Mouse (Mus musculus) E14TG2a.4 (cell line): ENCODE data around the gene Myrf.

Source experiments
- H3K27me3 ChIP-seq: 2 replicates; pipeline ENCODE4 v1.6.1; 2014; ENCODE audit warnings: low read length, control low read depth; ENCODE audit not compliant: insufficient read depth
- H3K36me3 ChIP-seq: 2 replicates; pipeline ENCODE4 v1.6.1; 2014; ENCODE audit warnings: low read length, control low read depth; ENCODE audit not compliant: insufficient read depth
- H3K4me1 ChIP-seq: replicated peaks from 2 replicates; pipeline ENCODE4 v1.6.1; 2014; ENCODE audit warnings: low read depth, low read length, control low read depth
- H3K4me3 ChIP-seq: replicated peaks from 2 replicates; pipeline ENCODE4 v1.5.1; 2014; ENCODE audit warnings: mild to moderate bottlenecking, low read length
- H3K9me3 ChIP-seq: 2 replicates; pipeline ENCODE4 v1.6.1; 2014; ENCODE audit warnings: low read length, control low read depth
- CTCF ChIP-seq: conservative IDR thresholded peaks from 2 replicates; pipeline ENCODE4 v1.5.1; 2014; ENCODE audit warnings: low read length
- NANOG ChIP-seq: IDR thresholded peaks from 2 replicates; pipeline ENCODE4 v1.6.1; 2014; ENCODE audit warnings: borderline replicate concordance, low read length, mixed read lengths
- POU5F1 ChIP-seq: IDR thresholded peaks from 2 replicates; pipeline ENCODE4 v1.6.1; 2014; ENCODE audit warnings: low read length, borderline replicate concordance

Gene Myrf

DNA sequence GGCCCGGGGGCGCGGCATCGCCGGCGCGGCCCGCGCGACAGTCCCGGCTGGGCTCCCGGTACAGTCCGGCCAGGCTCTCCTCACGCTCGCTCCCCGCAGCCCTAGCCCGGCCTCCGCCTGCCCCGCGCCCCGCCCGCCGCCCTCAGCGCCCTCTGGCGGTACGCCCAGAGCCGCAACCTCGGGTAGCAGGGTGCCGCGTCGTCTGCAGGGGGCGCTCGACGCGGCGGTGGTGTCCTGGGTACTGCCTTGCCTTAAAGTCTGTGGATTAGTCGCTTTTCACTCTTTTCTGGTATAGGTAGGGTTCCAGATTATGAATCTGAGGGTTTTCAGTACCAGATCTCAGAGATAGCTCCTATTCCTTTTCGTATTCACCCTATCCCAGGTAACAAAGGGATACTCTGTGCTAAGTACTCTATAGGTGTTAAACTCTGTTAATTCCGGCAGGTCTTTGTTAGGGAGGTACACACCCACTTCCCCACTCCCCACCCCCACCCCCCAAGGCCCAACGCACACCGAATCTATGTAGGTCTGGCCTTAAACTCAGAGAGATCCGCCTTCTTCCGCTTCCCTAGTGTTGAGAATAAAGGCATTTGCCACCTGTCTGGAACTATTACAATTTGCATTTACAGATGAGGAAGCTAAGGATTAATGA lies at the start of gene Myrf:
TSS of gene Myrf (minus strand) at position 95 of the 652 bp plus-strand sequence.
- peak within 1 kb of the TSS; percentile 84 for H3K4me3 ChIP-seq
- peaks cover 87% of the 10 kb centered on the region for H3K4me1 ChIP-seq
- TF ChIP-seq CTCF (peak; percentile 41), NANOG (no peak; the same call in 1 of the 2 replicates), POU5F1 (no peak)
- peaks cover 35% of the 10 kb centered on the region for H3K36me3 ChIP-seq
- H3K27me3 ChIP-seq: no peaks in the 10 kb centered on the region
- H3K9me3 ChIP-seq: no peaks in the 10 kb centered on the region

DNA sequence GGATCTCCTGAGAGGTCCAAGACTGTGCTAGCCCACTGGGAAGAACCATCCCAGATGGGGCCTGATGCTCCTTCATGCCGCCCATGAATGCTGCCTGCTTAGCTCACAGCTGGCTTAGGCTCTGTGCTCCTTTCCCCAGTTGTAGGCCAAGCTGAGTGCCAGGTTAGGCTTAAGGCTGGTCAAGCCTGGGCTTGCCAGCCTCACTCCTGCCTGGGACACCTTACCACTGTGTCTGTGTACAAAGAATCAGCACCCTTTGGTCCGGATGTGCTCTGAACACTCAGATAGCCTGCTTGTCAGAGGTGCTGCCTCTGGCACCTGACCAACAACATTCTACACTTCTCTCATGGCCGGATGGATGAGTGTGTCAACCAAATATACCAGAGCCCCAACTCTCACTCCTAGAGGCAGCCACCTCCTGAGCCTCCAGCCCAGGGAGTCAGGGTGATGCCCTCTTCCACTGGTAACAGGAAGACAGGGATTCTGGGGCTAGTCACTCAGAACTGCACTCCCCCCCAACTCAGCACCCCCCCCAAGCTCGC lies 49.1 kb upstream of the Myrf start:
- no peak for TF ChIP-seq NANOG
- TF ChIP-seq POU5F1: no peak
- TF ChIP-seq CTCF: no peak
- Histone ChIP-seq H3K9me3 (peaks cover 15% of the 10 kb centered on the region; the same call in 1 of the 2 replicates), H3K27me3 (peaks cover 37% of the 10 kb centered on the region)

DNA sequence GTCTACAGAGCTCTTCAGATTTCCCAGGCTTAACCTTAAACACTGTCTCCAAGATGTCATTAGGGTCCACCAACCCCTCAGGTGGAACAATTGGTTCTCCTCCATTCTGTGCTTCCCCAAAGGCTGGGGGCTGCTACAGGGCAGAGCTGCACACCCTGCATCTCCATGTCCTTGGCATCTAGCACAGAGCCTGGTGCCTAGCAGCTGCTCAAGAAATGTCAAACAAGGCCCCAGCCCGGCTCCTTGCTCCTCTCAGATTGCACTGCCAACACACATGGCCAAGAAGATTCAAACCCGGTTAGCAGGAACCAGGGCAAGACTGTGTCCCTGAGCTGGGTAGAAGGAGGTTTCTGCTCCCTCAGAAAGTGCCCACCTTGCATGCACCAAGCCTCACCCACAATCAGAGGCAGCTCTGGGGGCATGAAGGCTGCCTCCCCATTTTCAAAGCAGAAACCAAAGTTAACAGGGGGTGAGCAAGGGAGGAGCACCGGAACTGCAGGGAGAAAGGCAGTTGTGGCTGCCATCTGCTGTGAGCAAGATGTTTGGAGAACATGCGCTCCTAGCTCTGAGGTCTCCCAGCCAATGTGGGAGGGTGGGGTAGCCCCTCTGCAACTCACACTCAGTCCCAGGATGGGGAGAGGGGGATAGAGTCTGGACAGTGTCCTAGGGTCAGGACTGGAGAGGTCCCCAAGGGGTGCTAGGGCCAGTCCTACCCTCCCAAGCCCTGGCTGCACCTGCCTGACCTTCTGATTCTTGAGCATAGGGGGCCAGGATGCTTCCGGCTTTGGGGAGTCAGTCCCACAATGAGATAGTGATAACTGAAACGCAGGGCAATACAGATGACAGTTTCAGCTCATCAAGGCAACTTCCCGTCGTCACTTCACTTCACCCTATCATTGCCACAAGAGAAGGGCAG lies 47.8 kb upstream of the Myrf start:
- Histone ChIP-seq H3K36me3 (no peaks in the 10 kb centered on the region), H3K9me3 (peaks cover 15% of the 10 kb centered on the region; the same call in 1 of the 2 replicates), H3K4me3 (no peak overlapping the region), H3K4me1 (peaks cover 33% of the 10 kb centered on the region), H3K27me3 (peaks cover 36% of the 10 kb centered on the region)
- TF ChIP-seq NANOG (no peak), POU5F1 (no peak), CTCF (no peak)

More for the DNA sequence above, 49.1 kb upstream of the Myrf start:
- Histone ChIP-seq H3K4me1 (peaks cover 44% of the 10 kb centered on the region), H3K4me3 (no peak overlapping the region), H3K36me3 (no peaks in the 10 kb centered on the region)

DNA sequence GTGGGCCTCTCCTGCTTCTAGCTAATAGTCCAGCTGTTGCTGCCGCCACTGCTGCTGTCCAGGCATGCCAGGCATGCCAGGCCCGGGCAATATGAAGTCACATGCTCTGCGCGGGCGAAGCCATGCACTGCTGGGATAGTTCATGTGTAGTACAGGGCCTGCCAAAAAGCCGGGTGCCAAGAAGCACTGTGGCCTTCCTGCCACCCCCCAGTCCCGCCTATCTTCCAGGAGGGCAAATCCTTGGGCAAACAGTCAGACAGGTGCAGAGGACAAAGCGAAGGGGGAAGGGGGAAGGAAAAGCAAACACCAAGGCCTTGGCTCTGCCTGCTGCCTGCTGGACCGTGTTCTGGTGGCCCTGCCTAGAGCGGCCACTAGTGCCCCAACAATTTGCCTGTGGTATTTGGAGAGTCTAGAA lies 45.9 kb upstream of the Myrf start:
- no peak for TF ChIP-seq NANOG
- TF ChIP-seq CTCF: no peak
- TF ChIP-seq POU5F1: no peak
- no peak overlapping the region for H3K4me3 ChIP-seq

DNA sequence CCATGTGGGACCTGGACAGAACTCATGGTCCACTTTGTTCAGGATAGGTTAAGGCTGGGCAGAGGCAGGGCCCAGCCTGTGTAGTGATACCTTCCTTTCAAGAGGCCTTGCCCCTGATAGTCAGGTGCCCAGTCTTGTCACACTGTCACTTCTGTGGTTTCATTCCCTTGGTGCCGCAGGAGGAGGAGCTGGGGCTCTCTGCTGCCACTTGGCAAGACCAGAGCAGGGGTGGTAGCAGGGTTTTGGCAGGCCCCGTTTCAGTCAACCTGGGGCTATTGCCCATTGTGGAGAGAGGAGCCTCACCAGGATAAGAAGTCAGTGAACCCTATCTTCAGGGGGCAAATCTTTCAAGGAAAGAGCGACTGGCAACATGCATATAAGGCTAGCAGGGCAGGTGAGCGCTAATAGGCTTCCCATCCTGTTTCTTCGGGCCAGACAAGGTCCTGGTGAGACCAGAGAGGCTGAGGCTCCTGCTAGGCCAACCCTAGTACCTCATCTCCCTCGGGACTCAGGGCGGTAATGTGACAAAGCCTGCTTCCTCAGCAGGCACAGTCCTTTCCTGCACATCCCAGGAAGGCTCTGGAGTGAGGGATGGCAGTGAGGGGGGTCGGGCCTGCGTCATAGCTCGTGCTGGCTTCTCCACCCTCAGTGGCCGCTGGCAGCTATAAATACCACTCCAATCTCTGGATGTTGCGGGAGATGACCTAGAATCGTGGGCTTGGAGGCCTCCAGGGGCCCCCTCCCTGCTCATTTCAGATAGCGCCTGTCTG lies 40.4 kb upstream of the Myrf start:
- Histone ChIP-seq H3K27me3 (peaks cover 44% of the 10 kb centered on the region), H3K4me3 (no peak overlapping the region), H3K4me1 (peaks cover 50% of the 10 kb centered on the region), H3K9me3 (no peaks in the 10 kb centered on the region), H3K36me3 (no peaks in the 10 kb centered on the region)
- no peak for TF ChIP-seq CTCF
- TF ChIP-seq NANOG: no peak
- no peak for TF ChIP-seq POU5F1

More for the DNA sequence above, 45.9 kb upstream of the Myrf start:
- Histone ChIP-seq H3K4me1 (peaks cover 28% of the 10 kb centered on the region), H3K36me3 (no peaks in the 10 kb centered on the region), H3K27me3 (peaks cover 41% of the 10 kb centered on the region), H3K9me3 (peaks cover 15% of the 10 kb centered on the region; the same call in 1 of the 2 replicates)

DNA sequence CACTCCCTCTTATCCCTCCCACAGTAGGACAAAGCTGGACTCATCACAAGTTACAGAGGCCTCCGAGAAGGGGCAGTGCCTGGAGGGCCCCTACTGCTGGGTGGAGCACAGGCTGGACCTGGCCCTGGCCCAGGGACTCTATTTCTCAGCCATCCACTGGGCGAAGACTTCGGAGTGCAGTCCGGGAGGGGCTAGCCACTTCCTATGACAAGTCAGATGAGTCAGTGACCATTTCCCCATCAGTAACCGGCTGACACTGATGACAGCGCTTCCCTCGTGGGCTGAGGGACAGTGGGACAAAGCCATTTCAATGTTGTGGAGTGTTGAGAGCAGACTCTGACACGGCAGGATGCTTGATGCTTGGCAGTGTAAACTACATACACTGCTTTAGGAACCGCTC lies 39.1 kb upstream of the Myrf start:
- TF ChIP-seq POU5F1: no peak
- peaks cover 44% of the 10 kb centered on the region for H3K27me3 ChIP-seq
- no peaks in the 10 kb centered on the region for H3K9me3 ChIP-seq
- H3K36me3 ChIP-seq: no peaks in the 10 kb centered on the region
- no peak overlapping the region for H3K4me3 ChIP-seq
- H3K4me1 ChIP-seq: peaks cover 59% of the 10 kb centered on the region

DNA sequence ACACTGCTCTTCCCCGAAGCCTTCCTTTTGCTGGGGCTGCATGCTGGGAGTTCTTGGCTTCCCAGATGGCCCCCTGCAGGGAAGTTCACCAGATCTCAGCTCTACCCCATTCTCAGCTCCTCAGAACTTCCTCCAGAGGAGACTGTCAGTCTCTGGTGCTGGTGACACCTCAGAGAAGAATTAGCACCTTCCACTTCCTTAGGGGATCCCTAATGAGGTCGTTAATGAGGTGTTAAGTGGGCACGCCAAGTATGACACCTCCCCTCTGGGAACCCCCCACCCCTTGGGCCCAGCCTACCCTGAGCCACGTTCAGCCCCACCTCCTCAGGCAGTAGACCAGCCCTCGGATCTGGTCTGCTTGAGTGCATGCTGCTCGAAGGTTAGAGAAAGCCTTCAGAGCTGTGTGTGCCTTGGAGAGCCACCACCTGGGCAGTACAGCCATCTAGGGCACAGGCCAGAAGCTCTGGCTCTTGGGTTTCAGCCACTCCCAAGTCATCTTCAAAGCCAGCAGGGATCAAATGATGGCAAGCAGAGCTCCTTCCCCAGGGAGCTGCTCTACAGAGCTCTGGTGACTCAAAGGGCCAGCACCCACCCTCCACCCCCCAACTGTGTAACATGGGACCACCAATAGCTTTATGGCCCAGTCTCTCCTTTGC lies 38.2 kb upstream of the Myrf start:
- Histone ChIP-seq H3K9me3 (no peaks in the 10 kb centered on the region), H3K27me3 (peaks cover 44% of the 10 kb centered on the region), H3K4me3 (peak overlapping the region; percentile 73), H3K36me3 (no peaks in the 10 kb centered on the region), H3K4me1 (peaks cover 66% of the 10 kb centered on the region)
- TF ChIP-seq POU5F1: no peak
- TF ChIP-seq CTCF: no peak
- no peak for TF ChIP-seq NANOG

DNA sequence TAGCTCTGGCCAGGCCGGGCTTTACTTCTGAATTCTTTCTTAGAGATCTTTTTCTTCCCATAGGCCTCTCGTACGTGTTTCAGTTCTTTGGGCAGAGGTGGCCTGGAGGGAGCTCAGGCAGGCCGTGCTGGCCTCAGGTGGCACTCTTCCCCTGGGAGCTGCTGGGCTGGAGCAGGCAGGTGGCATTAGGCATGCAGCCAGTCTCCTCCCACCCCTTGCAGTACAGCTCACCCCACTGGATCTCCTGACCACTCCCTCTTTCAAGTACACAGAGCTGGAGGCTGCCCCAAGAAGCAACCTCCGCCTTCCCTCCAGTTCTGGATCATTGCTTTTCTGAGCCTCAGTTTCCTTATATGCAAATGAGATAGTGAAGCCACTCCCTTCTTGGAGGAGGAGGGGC lies 37.2 kb upstream of the Myrf start:
- Histone ChIP-seq H3K9me3 (no peaks in the 10 kb centered on the region), H3K4me3 (peak overlapping the region; percentile 73), H3K36me3 (no peaks in the 10 kb centered on the region), H3K4me1 (peaks cover 77% of the 10 kb centered on the region), H3K27me3 (peaks cover 36% of the 10 kb centered on the region)
- TF ChIP-seq CTCF: no peak
- no peak for TF ChIP-seq NANOG
- no peak for TF ChIP-seq POU5F1
